Mouse (Mus musculus) layer of hippocampus, adult 8-10 months (tissue): ENCODE results near the gene Slc8b1. TPM values are rescaled to one million over a fixed set of nuclear protein-coding genes. Genes with fewer than 3 reads are reported as not detected.
A peak's percentile ranks its signal among the peaks of the same experiment; 100 is the strongest.

ENCODE experiments used
- DNase-seq, 2 experiments: peaks; one replicate each; pipeline ENCODE4 v3.0.0; 2022; ENCODE audit warnings: low spot score in 2 of 2
- total RNA-seq, 4 experiments: library from RNA; stranded (reverse); gene quantifications; 2 replicates each; pipeline ENCODE4 v1.2.4; 2022

The Slc8b1 gene
- total RNA-seq, 4 experiments from 2014 or later, result 9.6 to 10.8 (median 9.8) TPM

- DNase-seq, result no peak
Measured at GRCm38 (mm10) chr5:120566681-120567252, 55.8 kb downstream of the Slc8b1 start.

DNA sequence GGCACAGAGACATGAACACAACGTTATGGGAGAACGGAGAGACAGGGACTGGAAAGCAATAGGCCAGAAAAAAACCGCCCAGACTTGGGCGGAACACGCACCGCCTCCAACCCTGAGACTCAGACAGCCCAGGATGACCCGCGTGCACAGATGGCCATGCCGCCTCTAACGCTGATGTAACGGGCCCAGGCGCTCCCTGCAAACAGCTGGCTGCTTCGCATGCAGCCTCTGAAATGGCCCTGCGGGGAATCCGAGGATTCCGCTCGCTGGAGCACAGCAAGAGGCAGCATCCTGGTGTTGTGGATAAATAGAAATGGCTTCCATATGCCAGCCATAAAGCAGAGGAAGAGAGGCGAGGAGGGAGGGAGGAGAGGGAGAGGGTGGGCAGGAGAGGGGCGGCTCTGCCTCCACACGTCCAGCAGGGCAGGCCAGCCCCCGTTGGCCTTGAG is 56.3 kb downstream of the Slc8b1 start:
- peak in 1 of 2 experiments; percentile 46 for DNase-seq

DNA sequence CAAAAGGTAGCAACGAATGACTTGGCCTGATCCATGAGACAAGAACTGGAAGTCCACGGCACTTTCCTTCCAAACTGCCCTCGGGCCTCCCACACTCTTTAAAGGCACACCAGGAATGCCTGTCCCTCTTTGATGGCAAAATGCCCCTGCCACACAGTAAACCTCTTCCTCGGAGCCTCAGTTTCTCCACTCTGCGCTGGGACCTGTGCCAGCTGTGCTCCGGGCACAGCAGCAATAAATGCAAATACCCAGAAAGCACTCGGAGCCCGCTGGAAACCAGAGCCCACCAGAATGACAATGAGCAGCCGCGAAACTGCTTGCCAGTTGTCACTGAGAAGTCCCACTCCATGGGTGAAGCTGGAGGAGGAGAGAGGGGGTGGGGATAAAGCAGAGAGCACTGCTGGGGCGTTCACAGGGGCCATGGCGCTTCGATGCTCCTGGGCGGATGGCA is 56.8 kb downstream of the Slc8b1 start:
- no peak for DNase-seq

GRCm38 (mm10) chr5:120568336-120568768 is 57.4 kb downstream of the Slc8b1 start:
- peak in 1 of 2 experiments; percentile 44 for DNase-seq

DNA sequence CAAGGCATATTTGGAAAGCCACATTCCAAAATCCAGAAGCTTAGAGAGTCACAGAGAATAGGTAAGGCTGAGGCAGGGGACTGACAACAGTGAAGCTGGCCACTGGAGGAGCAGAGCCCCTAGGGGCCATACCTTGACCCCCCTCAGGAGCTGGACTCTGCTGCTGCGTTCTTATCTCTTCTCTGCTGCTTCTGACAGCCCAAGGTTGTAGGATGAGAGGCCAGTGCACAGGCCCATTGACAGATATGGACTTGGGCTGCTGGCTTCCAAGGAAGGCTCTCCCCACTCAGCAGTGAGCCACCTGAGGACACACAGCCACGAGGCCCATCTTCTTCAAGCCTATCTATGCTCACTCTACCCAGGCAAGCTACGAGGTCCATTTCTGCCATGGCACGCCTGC is 58.0 kb downstream of the Slc8b1 start:
- DNase-seq, result no peak

DNA sequence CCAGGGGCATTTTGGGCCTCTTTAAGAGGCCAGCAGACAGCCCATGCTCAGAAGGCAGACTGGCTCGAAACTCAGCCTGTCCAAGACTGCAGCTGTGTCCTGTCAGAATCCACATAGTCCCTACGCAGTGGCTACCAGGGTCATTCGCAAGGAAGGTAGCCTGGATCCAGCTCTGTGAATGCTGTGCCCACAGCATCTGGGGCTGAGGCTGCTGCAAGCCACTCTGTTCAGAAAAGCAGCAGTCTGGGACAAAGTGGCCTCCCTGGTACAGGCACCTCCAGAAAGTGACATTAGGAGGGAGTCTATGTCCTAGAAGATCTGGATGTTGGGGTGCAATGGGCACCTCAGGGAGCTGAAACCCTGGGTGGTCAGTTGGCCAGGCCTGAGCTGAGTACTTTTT is 58.8 kb downstream of the Slc8b1 start:
- no peak for DNase-seq

- DNase-seq, result no peak
Measured at GRCm38 (mm10) chr5:120570289-120570897, 59.4 kb downstream of the Slc8b1 start.

GRCm38 (mm10) chr5:120571056-120571740 is 60.2 kb downstream of the Slc8b1 start:
- DNase-seq, result no peak

- no peak for DNase-seq
Measured at GRCm38 (mm10) chr5:120574469-120575063, 63.6 kb downstream of the Slc8b1 start.

- DNase-seq, result no peak
Measured at GRCm38 (mm10) chr5:120576781-120577301, 65.9 kb downstream of the Slc8b1 start.

DNA sequence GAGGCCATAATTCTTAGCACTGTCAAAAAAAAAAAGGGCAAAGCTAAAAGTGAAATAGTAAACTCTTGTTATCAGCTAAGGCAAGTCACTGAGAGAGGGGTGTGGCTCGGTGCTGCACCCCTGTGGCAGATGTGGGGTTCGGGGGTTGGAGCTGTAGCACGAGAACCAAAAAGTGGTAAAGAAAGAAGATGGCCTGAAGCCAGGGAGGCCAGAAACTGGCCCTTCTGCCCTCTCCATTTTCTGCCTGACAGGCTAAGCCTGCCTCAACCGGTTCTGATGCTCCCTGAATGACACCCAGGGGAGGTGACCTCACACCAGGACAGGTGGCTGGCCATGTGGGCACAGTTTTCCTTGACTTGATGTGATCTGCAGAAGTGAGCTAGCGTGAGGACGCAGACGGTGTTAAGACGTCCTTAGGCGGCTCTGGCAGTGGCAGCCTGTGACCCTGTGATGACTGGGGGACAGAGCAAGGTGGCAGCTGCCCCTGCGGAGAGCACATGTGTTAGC is 67.0 kb downstream of the Slc8b1 start:
- no peak for DNase-seq

GRCm38 (mm10) chr5:120578504-120579081 is 67.6 kb downstream of the Slc8b1 start:
- no peak for DNase-seq

DNA sequence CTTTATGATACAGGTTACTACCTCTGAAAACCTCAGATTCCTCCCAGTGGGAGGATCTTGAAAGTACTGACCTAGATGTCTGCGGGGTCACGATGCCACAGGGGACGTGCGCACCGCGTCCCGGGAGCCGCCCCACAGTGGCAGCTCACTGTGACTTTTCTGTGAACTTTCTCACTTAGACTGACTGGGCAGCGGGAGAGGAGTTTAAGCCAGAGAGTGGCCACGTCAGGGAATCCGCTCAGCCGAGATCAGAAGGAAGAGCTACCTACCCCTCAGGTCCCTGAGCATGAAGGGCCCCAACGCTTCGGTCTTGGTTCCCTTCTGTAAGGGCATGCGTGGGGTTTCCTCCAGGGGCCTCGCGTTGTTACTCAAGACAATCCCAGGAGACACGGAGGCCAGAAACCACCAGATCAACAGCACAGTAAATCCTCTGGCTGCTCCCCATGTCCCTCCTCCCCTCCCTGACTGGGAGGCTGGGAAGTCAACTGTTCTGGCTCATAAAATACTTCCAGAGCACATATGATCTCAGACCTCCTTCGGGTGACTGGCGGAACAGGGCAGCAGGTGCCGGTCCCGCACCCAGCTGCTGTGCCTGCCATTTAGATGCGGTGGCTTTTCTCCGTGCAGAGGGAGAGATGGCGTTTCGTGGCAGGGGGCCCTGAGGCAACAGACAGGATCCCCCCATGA is 68.4 kb downstream of the Slc8b1 start:
- no peak for DNase-seq

GRCm38 (mm10) chr5:120579898-120580626 is 69.1 kb downstream of the Slc8b1 start:
- no peak for DNase-seq

DNA sequence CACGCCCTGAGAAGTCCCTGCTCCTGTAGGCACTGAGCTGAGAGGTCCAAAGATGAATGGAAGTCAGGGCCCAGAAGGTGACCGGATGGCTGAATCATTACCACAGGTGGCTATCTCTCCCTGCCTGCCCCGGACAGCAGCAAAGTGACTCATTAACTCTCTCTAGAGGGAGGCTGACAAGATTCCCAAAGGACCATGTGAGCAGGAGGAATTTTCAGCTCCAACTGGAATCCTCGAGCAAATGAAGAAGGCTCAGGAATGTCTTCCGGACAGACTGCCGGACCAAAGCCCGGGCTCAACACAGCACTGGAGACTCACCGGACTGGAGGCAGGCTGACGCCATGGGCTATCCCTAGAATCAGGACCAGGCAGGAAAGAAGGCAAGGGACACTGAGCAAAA is 71.0 kb downstream of the Slc8b1 start:
- DNase-seq, result no peak

GRCm38 (mm10) chr5:120583511-120583910 is 72.5 kb downstream of the Slc8b1 start:
- no peak for DNase-seq
